Mouse (Mus musculus): ENCODE data around the gene Vwa3a.

GRCm38 (mm10) chr7:120744606-120745005, 5.5 kb downstream of the Vwa3a start:
- TF ChIP-seq E2F4 (IDR thresholded peaks at IDR 0.05; ENCODE audit: insufficient read depth) (no peak), MYOD1 (IDR thresholded peaks at IDR 0.05; ENCODE audit: control insufficient read depth in 1 of 3, insufficient read length in 2 of 3, low read depth in 2 of 3) (no peak), USF1 (IDR thresholded peaks at IDR 0.05; ENCODE audit: low read depth) (no peak), MAX (IDR thresholded peaks at IDR 0.05; ENCODE audit: low read depth) (no peak), POLR2AphosphoS2 (IDR thresholded peaks at IDR 0.05; ENCODE audit: insufficient read length, low read depth) (no peak)

Data from myocyte (in vitro differentiated cells).